ENCODE assay signal across 13 mouse cellular contexts in genomic region chr6:100396311-100397200, GRCm38 (mm10).
DNase-seq lines count a peak whose midpoint lies in the region; ATAC-seq and TF ChIP-seq lines count a peak whose summit lies in the region.
"Had no signal": no experiment of that assay in that cellular context is flagged by ENCODE, and none has a peak within 500 bp of the region (broad histone marks: within the 10 kb centered on the region; RNA-seq: fewer than 3 reads in every experiment).

No protein-coding gene starts in this region.

- H3K4me2 ChIP-seq in midbrain, postnatal 0 days (ENCODE audit: low read depth, low read length, poor library complexity, severe bottlenecking): no peak overlapping the region
- H3K4me2 ChIP-seq in midbrain, embryonic 14.5 days (ENCODE audit: low read length): no peak overlapping the region
- no peak overlapping the region for H3K4me2 ChIP-seq in intestine, postnatal 0 days (replicated peaks; ENCODE audit: low read depth)
- H3K4me2 ChIP-seq in intestine, embryonic 15.5 days (replicated peaks): no peak overlapping the region

- H3K9ac ChIP-seq in midbrain, postnatal 0 days (replicated peaks; ENCODE audit: low read length, poor library complexity, severe bottlenecking): no peak overlapping the region
- no peak overlapping the region for H3K9ac ChIP-seq in midbrain, embryonic 14.5 days (replicated peaks; ENCODE audit: low read length)
- no peak overlapping the region for H3K9ac ChIP-seq in intestine, postnatal 0 days (ENCODE audit: low read depth, low read length)
- no peak overlapping the region for H3K9ac ChIP-seq in intestine, embryonic 15.5 days

- H3K9me3 ChIP-seq in midbrain, postnatal 0 days (ENCODE audit: low read length): no peaks in the 10 kb centered on the region
- H3K9me3 ChIP-seq in midbrain, embryonic 14.5 days (ENCODE audit: control insufficient read depth, low read length): no peaks in the 10 kb centered on the region
- H3K9me3 ChIP-seq in intestine, postnatal 0 days (ENCODE audit: control insufficient read depth): 0 out of 2 replicates have a peak, but pooled peaks cover 1% of the 10 kb centered on the region
- H3K9me3 ChIP-seq in intestine, embryonic 15.5 days: no peaks in the 10 kb centered on the region

- no peaks in the 10 kb centered on the region for H3K36me3 ChIP-seq in midbrain, postnatal 0 days (ENCODE audit: insufficient read depth, low read length)
- H3K36me3 ChIP-seq in midbrain, embryonic 14.5 days (ENCODE audit: control insufficient read depth, insufficient read depth, low read length): no peaks in the 10 kb centered on the region
- H3K36me3 ChIP-seq in intestine, postnatal 0 days (ENCODE audit: control insufficient read depth, insufficient read depth): no peaks in the 10 kb centered on the region
- H3K36me3 ChIP-seq in intestine, embryonic 15.5 days: no peaks in the 10 kb centered on the region

- H3K27ac ChIP-seq in midbrain, postnatal 0 days (ENCODE audit: low read depth, low read length): no peak overlapping the region
- H3K27ac ChIP-seq in midbrain, embryonic 14.5 days (replicated peaks; ENCODE audit: low read depth, low read length): no peak overlapping the region
- no peak overlapping the region for H3K27ac ChIP-seq in left cerebral cortex, adult 2 months
- no peak overlapping the region for H3K27ac ChIP-seq in intestine, postnatal 0 days (ENCODE audit: low read depth, low read length)
- no peak overlapping the region for H3K27ac ChIP-seq in intestine, embryonic 15.5 days

- no peaks in the 10 kb centered on the region for H3K27me3 ChIP-seq in midbrain, postnatal 0 days (ENCODE audit: insufficient read depth, low read length)
- no peaks in the 10 kb centered on the region for H3K27me3 ChIP-seq in midbrain, embryonic 14.5 days (ENCODE audit: control insufficient read depth, insufficient read depth, low read length)
- no peaks in the 10 kb centered on the region for H3K27me3 ChIP-seq in intestine, postnatal 0 days (replicated peaks; ENCODE audit: control insufficient read depth, insufficient read depth, low read length)
- H3K27me3 ChIP-seq in intestine, embryonic 15.5 days (replicated peaks): no peaks in the 10 kb centered on the region

- WGBS in midbrain, postnatal 0 days: 69% methylated on average over 14 of the region's 14 CpGs
- 74% methylated on average over 14 of the region's 14 CpGs for WGBS in midbrain, embryonic 14.5 days
- WGBS in intestine, postnatal 0 days: 74% methylated on average over 14 of the region's 14 CpGs
- 70% methylated on average over 14 of the region's 14 CpGs for WGBS in intestine, embryonic 15.5 days

- no peaks in the 10 kb centered on the region for H3K4me1 ChIP-seq in midbrain, postnatal 0 days (ENCODE audit: insufficient read depth, low read length)
- no peaks in the 10 kb centered on the region for H3K4me1 ChIP-seq in midbrain, embryonic 14.5 days (ENCODE audit: control insufficient read depth, insufficient read depth, low read length)
- no peaks in the 10 kb centered on the region for H3K4me1 ChIP-seq in intestine, postnatal 0 days (replicated peaks; ENCODE audit: control insufficient read depth, insufficient read depth, low read length)
- H3K4me1 ChIP-seq in intestine, embryonic 15.5 days (replicated peaks): no peaks in the 10 kb centered on the region

- intact Hi-C loops in left cerebral cortex, adult 2 months (cut with DNase I): loop anchor here (2.0 kb wide), 1 partner anchor 34 kb away; no protein-coding TSS in a partner anchor

- ATAC-seq in midbrain, postnatal 0 days (ENCODE audit: low FRiP score): no peak
- ATAC-seq in midbrain, embryonic 14.5 days (ENCODE audit: low FRiP score, low TSS enrichment): no peak
- ATAC-seq in intestine, postnatal 0 days: no peak
- no peak for ATAC-seq in intestine, embryonic 15.5 days

- DNase-seq in cerebellum, postnatal 10 days: peak; percentile 34 to 55
- DNase-seq in cerebellum, postnatal 4 days (ENCODE audit: low spot score in 2 of 2): no peak
- DNase-seq in midbrain, postnatal 0 days (ENCODE audit: low spot score): peak; percentile 31
- DNase-seq in midbrain, embryonic 14.5 days: no peak
- DNase-seq in left cerebral cortex, adult 2 months (ENCODE audit: extremely low spot score in 1 of 2, low spot score in 2 of 2): peak; percentile 29 to 52
- no peak for DNase-seq in embryo, embryonic 10.5 days (ENCODE audit: low spot score)
- DNase-seq: adrenal gland, adult 2 months; gastrocnemius, postnatal 25 days; kidney, adult 9 months; lung, postnatal 36 days; thymus, adult 18-20 months had no signal

- no peak for TF ChIP-seq CTCF in midbrain, postnatal 0 days (IDR thresholded peaks at IDR 0.05)
- no peak for TF ChIP-seq CTCF in left cerebral cortex, adult 2 months (IDR thresholded peaks at IDR 0.05)
- TF ChIP-seq CTCF in intestine, postnatal 0 days (IDR thresholded peaks at IDR 0.05; ENCODE audit: low read depth): no peak

- no peak overlapping the region for H3K4me3 ChIP-seq in midbrain, postnatal 0 days (ENCODE audit: low read depth, low read length)
- H3K4me3 ChIP-seq in midbrain, embryonic 14.5 days (replicated peaks; ENCODE audit: low read depth, low read length): no peak overlapping the region
- H3K4me3 ChIP-seq in left cerebral cortex, adult 2 months: no peak overlapping the region
- H3K4me3 ChIP-seq in intestine, postnatal 0 days (ENCODE audit: low read depth, low read length): no peak overlapping the region
- H3K4me3 ChIP-seq in intestine, embryonic 15.5 days (replicated peaks): no peak overlapping the region

Comparison
In these comparisons a context has a peak if more than half of its experiments do, and no peak if none do; other contexts are left out.
1. DNase-seq: peak in cerebellum, postnatal 10 days (2 of 2), midbrain, postnatal 0 days (single experiment) and left cerebral cortex, adult 2 months (2 of 2); none in cerebellum, postnatal 4 days (0 of 2), midbrain, embryonic 14.5 days (single experiment) and embryo, embryonic 10.5 days (single experiment).